Mouse (Mus musculus): ENCODE data around the gene Pcgf5.
"Not testable (repeated sequence)": the region's sequence is repeated elsewhere in the genome, so short reads cannot be mapped to it uniquely, and the experiment has no call there.

Pcgf5 gene

GRCm38 (mm10) chr19:36383977-36384376 is 35.9 kb downstream of the Pcgf5 start:
- intact Hi-C loops (cut with DNase I) = no loop called here

GRCm38 (mm10) chr19:36384426-36384825 is 36.3 kb downstream of the Pcgf5 start:
- intact Hi-C loops (cut with DNase I) = no loop called here

GRCm38 (mm10) chr19:36388502-36388901 is 40.4 kb downstream of the Pcgf5 start:
- intact Hi-C loops (cut with DNase I) = no loop called here

GRCm38 (mm10) chr19:36390714-36391113 is 42.6 kb downstream of the Pcgf5 start:
- intact Hi-C loops (cut with DNase I) = no loop called here

- intact Hi-C loops (cut with DNase I) = no loop called here
These were observed 50.4 kb downstream of the Pcgf5 start for GRCm38 (mm10) chr19:36398500-36398899.

GRCm38 (mm10) chr19:36408352-36409100 is 60.4 kb downstream of the Pcgf5 start:
- intact Hi-C loops (cut with DNase I) = no loop called here

DNA sequence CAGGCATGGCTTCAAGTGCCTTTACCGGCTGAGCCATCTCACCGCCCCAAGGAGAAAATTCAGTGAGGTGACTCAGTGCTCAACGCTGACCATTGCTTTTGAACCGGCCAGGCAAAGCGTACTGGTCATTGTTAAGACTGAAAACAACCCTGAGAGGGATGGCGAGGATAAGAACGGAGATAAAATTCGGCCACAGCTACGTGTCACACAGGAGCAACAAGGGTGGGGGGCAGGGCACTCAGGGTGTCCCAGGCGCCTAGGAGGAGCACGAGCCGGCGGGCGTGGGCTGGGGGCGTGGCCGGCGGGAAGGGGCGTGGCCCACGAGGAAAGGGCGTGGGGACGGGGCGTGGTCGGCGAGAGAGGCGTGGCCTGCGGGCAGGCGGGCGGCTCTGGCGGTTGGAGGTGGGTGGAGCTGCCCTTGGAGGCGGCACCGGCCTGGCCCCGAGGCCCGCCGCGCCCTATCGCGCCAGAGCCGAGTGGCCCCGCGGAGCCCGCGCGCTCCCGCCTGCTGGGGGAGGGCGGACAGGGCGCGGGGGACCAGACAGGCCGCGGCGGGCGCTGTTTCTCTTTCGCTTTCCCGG is 61.3 kb downstream of the Pcgf5 start:
- intact Hi-C loops (cut with DNase I) = no loop called here

GRCm38 (mm10) chr19:36409861-36410392 is 61.8 kb downstream of the Pcgf5 start:
- intact Hi-C loops (cut with DNase I) = no loop called here

GRCm38 (mm10) chr19:36419885-36420284 is 71.8 kb downstream of the Pcgf5 start:
- intact Hi-C loops (cut with DNase I) = no loop called here

GRCm38 (mm10) chr19:36427195-36427876 is 79.2 kb downstream of the Pcgf5 start:
- intact Hi-C loops (cut with DNase I) = no loop called here

DNA sequence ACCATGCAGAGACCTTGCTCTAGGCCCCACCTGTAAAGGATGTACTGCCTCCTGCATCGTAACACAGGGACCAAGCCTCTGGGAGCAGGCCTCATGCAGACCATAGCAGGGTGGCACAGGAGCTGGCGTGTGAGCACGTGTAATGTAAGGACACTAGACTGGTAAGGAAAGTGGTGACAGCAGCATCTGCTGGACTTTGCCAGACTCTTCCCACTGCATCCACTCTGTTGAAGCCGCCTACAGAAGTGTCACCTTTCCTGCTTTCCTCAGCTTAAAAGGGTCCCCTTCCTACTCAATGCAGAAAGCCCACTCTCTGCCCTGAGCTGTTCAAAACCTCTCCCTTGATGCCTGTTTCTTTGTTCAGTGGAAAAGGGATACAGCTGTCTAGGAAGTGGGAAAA is 80.0 kb downstream of the Pcgf5 start:
- intact Hi-C loops (cut with DNase I) = no loop called here

DNA sequence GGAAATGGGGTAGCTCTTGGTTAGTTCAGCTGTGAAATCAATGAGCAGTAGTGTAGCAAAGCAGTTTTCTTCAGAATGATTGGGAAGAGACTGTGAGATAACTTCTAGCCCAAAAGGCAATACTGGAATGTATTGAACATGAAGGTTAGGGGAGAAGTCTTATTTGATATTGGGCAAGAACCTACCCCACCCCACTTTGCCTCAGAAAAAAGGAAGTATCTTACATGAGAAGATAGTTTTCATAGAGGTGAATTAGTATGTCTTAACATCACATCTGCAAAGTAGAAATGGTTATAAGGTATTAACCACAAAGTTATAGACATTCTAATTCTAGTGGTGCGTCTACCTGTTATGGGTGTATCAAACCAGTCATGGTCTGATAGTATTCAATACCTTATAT is 81.2 kb downstream of the Pcgf5 start:
- intact Hi-C loops (cut with DNase I) = no loop called here

DNA sequence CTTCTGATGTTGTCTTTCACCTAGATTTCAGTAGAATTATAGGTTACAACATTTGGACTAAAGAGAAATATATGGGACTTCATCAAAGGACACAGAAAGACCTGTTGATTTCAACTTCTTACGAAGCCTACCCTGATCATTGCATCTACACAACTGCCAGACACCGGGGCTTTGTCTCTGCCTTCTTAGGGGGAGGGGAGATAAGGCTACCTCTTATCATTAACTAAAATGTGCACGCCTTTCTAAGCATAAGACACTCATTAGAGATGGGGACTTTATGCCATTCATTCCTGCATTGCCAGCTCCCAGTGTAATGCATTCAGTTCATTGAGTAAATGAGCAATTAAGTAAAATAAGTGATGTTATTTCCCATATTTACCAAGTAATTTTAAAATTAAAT is 85.1 kb downstream of the Pcgf5 start:
- intact Hi-C loops (cut with DNase I) = no loop called here

- intact Hi-C loops (cut with DNase I) = loop anchor here (1.0 to 2.0 kb wide), 2 partner anchors 257 to 329 kb away; no protein-coding TSS in a partner anchor
These were observed 92.0 kb downstream of the Pcgf5 start for GRCm38 (mm10) chr19:36439894-36440714.

DNA sequence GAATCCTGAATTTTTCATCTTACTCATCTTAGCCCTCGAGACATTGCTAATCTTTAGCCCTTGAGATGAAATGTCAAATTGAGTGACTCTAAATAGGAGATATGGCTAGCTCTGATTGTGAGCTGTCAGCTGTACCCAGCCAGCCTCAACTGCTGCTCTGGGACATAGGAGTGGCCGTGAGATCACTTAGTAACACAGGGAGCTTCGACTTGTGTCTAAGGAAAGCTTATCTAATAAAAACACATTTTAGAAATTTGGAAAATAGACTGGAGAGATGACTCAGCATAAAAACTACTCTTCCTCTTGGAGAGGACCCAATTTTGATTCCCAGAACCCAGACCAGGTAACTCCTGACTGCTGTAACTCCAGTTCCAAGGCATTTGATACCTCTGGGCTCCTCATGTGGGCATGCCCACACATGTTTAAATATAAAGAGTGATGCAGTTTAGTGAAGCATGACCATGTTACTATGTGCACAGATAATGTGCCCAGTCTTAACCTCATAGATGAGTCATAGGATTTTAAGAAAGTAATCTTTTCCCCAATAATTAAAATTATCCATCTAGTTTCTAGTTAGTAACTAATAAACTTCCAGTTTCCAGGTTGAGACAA is 103.0 kb downstream of the Pcgf5 start:
- intact Hi-C loops (cut with DNase I) = no loop called here

DNA sequence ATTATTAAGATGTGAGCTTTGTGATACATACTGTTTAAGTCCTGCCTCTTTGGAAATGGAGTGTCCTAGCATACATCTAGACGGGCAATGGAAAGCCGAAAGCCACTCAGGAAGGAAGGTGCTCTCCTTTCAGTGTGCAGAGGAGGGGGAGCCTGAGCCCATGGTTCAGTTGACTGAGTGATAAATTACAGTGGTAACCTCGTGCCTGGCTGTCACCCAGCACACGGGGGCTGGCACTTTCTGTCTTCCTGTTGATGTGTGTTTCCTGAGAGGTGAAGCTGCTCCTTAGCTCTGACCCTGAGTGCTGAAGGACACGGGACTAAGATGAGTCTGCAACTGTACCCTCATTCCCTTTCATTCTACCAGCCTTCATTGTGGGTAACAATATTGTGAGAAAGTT is 103.6 kb downstream of the Pcgf5 start:
- intact Hi-C loops (cut with DNase I) = no loop called here

DNA sequence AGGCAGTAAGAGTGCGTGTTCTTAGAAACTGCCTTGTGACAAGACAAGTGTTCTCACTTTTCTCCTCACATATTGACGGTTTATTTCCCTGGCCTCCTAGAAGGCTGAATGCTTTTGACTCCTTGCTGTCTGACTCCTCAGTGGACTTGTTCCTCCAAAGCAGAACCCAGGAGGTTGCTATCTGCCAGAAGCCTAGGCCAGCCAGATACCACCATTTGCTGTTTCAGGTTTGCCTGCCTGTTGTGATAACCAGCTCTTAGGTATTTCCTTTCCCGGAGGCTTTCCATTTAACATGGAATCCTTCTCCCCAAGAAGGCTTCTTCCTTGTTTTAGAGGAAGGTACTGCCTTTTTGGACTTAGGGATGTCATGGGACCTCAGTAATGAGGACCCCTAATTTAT is 104.1 kb downstream of the Pcgf5 start:
- intact Hi-C loops (cut with DNase I) = not testable (repeated sequence)

GRCm38 (mm10) chr19:36453451-36453850 is 105.3 kb downstream of the Pcgf5 start:
- intact Hi-C loops (cut with DNase I) = no loop called here

DNA sequence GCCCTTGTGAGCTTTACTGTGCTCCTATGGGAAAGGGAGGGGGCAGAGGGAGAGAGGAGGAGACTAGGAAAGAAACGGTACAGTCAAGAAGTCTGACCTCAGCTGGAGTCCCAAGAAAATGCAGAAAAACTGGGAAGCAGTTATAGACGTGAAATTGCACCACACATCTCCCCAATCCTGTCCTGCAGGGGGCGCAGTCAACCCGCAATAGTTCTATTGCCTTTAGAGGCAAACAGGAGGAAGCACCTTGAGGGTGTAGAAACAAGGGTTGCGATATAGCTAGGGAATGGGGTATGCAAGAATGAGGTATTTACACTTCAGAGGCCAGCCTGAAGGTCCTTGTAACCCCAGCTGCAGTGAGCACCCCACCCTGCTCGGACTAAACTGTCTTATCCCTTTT is 122.0 kb downstream of the Pcgf5 start:
- intact Hi-C loops (cut with DNase I) = loop anchor here (5.0 to 10.0 kb wide), 2 partner anchors 65 to 87 kb away; no protein-coding TSS in a partner anchor

DNA sequence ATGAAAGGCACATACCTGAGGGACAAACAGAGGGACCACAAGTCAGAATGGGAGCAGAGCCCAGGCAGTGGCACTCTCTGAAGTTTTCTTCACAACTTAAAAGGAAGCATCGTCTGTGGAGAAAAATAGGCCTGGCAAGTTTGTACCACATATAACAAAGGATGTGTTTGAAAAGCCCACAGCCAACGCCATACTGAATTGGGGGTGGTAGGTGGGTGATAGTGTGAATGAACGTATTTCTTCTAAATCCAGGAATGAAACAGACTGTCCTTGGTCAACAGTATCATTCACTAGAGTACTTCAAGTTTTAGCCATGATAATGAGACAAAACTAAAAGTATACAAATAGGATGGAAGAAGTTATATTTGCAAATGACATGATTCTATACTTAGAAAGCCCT is 123.2 kb downstream of the Pcgf5 start:
- intact Hi-C loops (cut with DNase I) = loop anchor here (5.0 to 10.0 kb wide), 2 partner anchors 63 to 86 kb away; no protein-coding TSS in a partner anchor

DNA sequence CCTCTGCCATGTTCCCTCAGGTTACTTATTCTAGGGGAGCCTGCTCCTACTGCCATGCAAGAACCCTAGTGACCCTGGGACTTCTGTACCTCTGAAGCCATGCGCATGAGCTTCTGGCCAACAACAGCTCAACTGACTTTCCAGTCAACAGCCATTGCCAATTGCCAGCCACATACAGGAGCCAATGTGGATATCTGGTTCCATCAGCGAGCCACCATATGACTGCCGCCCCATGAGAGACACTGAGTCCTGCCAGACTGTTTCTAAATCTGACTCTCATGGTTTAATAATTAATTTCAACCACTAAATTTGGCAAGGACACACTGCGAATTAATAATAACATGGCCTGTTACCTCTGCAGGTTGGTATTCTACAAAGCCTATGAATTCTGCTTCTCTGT is 128.5 kb downstream of the Pcgf5 start:
- intact Hi-C loops (cut with DNase I) = loop anchor here (10.0 kb wide), 1 partner anchor 58 kb away; no protein-coding TSS in a partner anchor

Data from adrenal gland (tissue).